Mouse (Mus musculus) embryonic facial prominence, embryonic 13.5 days (tissue): ENCODE measurements around the gene Rpl10. TPM values are rescaled to one million over a fixed set of nuclear protein-coding genes. Genes with fewer than 3 reads are reported as not detected.

ENCODE experiments used
- ATAC-seq: fragments of 200-750 bp; cut with Nextera tagmentation; 2 replicates; pipeline ENCODE4 v1.8.0; 2017; ENCODE audit warnings: low read depth; ENCODE audit not compliant: insufficient number of reproducible peaks, insufficient read depth, low FRiP score, low TSS enrichment
- H3K27ac ChIP-seq: fragments of 300-500 bp; sonication (generic); 2 replicates; pipeline ENCODE4 v1.5.1; 2015; ENCODE audit warnings: moderate library complexity, mild to moderate bottlenecking, inconsistent platforms
- H3K27me3 ChIP-seq: fragments of 300-500 bp; sonication (generic); 2 replicates; pipeline ENCODE4 v1.6.1; 2015; ENCODE audit warnings: mild to moderate bottlenecking, inconsistent platforms
- H3K36me3 ChIP-seq: fragments of 300-500 bp; sonication (generic); 2 replicates; pipeline ENCODE4 v1.6.1; 2015; ENCODE audit warnings: mild to moderate bottlenecking, inconsistent platforms
- H3K4me1 ChIP-seq: fragments of 300-500 bp; sonication (generic); 2 replicates; pipeline ENCODE4 v1.6.1; 2015; ENCODE audit warnings: inconsistent platforms
- H3K4me2 ChIP-seq: fragments of 300-500 bp; sonication (generic); 2 replicates; pipeline ENCODE4 v1.6.1; 2015; ENCODE audit warnings: moderate library complexity, mild to moderate bottlenecking, inconsistent platforms
- H3K4me3 ChIP-seq: fragments of 300-500 bp; sonication (generic); 2 replicates; pipeline ENCODE4 v1.5.1; 2015; ENCODE audit warnings: mild to moderate bottlenecking, inconsistent platforms
- H3K9ac ChIP-seq: fragments of 300-500 bp; sonication (generic); 2 replicates; pipeline ENCODE4 v1.6.1; 2015; ENCODE audit warnings: mild to moderate bottlenecking, inconsistent platforms
- H3K9me3 ChIP-seq: fragments of 300-500 bp; sonication (generic); 2 replicates; pipeline ENCODE4 v1.6.1; 2016; ENCODE audit warnings: inconsistent platforms
- WGBS: fragments of 180-500 bp; shearing (Covaris S2); methylation state at CpG from one replicate; pipeline ENCODE4 v1.1.7; 2015; ENCODE audit warnings: mixed read lengths; 5-methylcytosine and 5-hydroxymethylcytosine counted together
- polyA plus RNA-seq: library from polyadenylated mRNA; unstranded; fragments of >200 nt; fragmentation: Nextera tagmentation; extraction: Ambion mirVana; gene quantifications from 2 replicates; pipeline ENCODE4 v1.2.1, GENCODE M21; 2015

Rpl10 gene
- 776 and 892 TPM in 2 replicates for polyA plus RNA-seq

- Histone ChIP-seq H3K4me3 (peak within 1 kb of the TSS; percentile 57), H3K27ac (peak within 1 kb of the TSS; percentile 97), H3K27me3 (no peaks in the 10 kb centered on the region), H3K4me1 (peaks cover 6% of the 10 kb centered on the region; the same call in 1 of the 2 replicates), H3K4me2 (peak within 1 kb of the TSS; percentile 58), H3K9me3 (no peaks in the 10 kb centered on the region), H3K36me3 (peaks cover 8% of the 10 kb centered on the region), H3K9ac (peak within 1 kb of the TSS; percentile 86)
- 20% methylated on average over 42 of the region's 42 CpGs for WGBS
- ATAC-seq = peak; percentile 96
Measured at GRCm38 (mm10) chrX:74270062-74270901, at the start of gene Rpl10. Gene Rpl10 (plus strand): TSS chrX:74270812.

GRCm38 (mm10) chrX:74230038-74230437 lies 40.6 kb upstream of the Rpl10 start:
- H3K4me1 ChIP-seq = no peaks in the 10 kb centered on the region
- no peaks in the 10 kb centered on the region for H3K9me3 ChIP-seq
- 65% methylated on average over 1 of the region's 1 CpGs for WGBS
- H3K4me3 ChIP-seq = no peak overlapping the region
- H3K27ac ChIP-seq = no peak overlapping the region
- H3K4me2 ChIP-seq = no peak overlapping the region
- no peaks in the 10 kb centered on the region for H3K27me3 ChIP-seq
- no peak for ATAC-seq
- H3K36me3 ChIP-seq = peaks cover 99% of the 10 kb centered on the region
- no peak overlapping the region for H3K9ac ChIP-seq

- ATAC-seq = no peak
- no peaks in the 10 kb centered on the region for H3K27me3 ChIP-seq
- H3K4me2 ChIP-seq = no peak overlapping the region
- 94% methylated on average over 5 of the region's 5 CpGs for WGBS
- peaks cover 95% of the 10 kb centered on the region for H3K36me3 ChIP-seq
- no peaks in the 10 kb centered on the region for H3K4me1 ChIP-seq
- H3K4me3 ChIP-seq = no peak overlapping the region
- no peaks in the 10 kb centered on the region for H3K9me3 ChIP-seq
- no peak overlapping the region for H3K9ac ChIP-seq
- H3K27ac ChIP-seq = no peak overlapping the region
Measured at GRCm38 (mm10) chrX:74233196-74233595, 37.4 kb upstream of the Rpl10 start.

- WGBS = 88% methylated on average over 4 of the region's 4 CpGs
Measured at GRCm38 (mm10) chrX:74240332-74240731, 30.3 kb upstream of the Rpl10 start.

GRCm38 (mm10) chrX:74243396-74243795 lies 27.2 kb upstream of the Rpl10 start:
- Histone ChIP-seq H3K4me3 (peak overlapping the region; percentile 59), H3K4me1 (peaks cover 11% of the 10 kb centered on the region), H3K9ac (peak overlapping the region; percentile 61), H3K4me2 (peak overlapping the region; percentile 65), H3K36me3 (peaks cover 46% of the 10 kb centered on the region), H3K9me3 (no peaks in the 10 kb centered on the region), H3K27ac (no peak overlapping the region), H3K27me3 (no peaks in the 10 kb centered on the region)
- 86% methylated on average over 2 of the region's 2 CpGs for WGBS
- no peak for ATAC-seq

More at GRCm38 (mm10) chrX:74240332-74240731, 30.3 kb upstream of the Rpl10 start:
- Histone ChIP-seq H3K36me3 (peaks cover 71% of the 10 kb centered on the region), H3K4me2 (no peak overlapping the region), H3K9ac (no peak overlapping the region), H3K27ac (no peak overlapping the region), H3K4me3 (no peak overlapping the region), H3K9me3 (no peaks in the 10 kb centered on the region), H3K4me1 (peaks cover 11% of the 10 kb centered on the region), H3K27me3 (no peaks in the 10 kb centered on the region)
- no peak for ATAC-seq

- peak overlapping the region; percentile 65 for H3K4me2 ChIP-seq
- peak overlapping the region; percentile 61 for H3K9ac ChIP-seq
- peaks cover 43% of the 10 kb centered on the region for H3K36me3 ChIP-seq
- no peaks in the 10 kb centered on the region for H3K9me3 ChIP-seq
- 47% methylated on average over 3 of the region's 3 CpGs for WGBS
- no peak for ATAC-seq
- peaks cover 11% of the 10 kb centered on the region for H3K4me1 ChIP-seq
- H3K4me3 ChIP-seq = peak overlapping the region; percentile 59
- no peaks in the 10 kb centered on the region for H3K27me3 ChIP-seq
- no peak overlapping the region; the same call in 1 of the 2 replicates for H3K27ac ChIP-seq
Measured at GRCm38 (mm10) chrX:74243807-74244206, 26.8 kb upstream of the Rpl10 start.

- H3K4me3 ChIP-seq = peak overlapping the region; percentile 59
- peak overlapping the region; percentile 93 for H3K27ac ChIP-seq
- whole genome bisulfite sequencing = 26% methylated on average over 2 of the region's 3 CpGs
- peak; percentile 59; the same call in 1 of the 2 replicates for ATAC-seq
- H3K9me3 ChIP-seq = no peaks in the 10 kb centered on the region
- peak overlapping the region; percentile 65 for H3K4me2 ChIP-seq
- H3K4me1 ChIP-seq = peaks cover 11% of the 10 kb centered on the region
- H3K36me3 ChIP-seq = peaks cover 35% of the 10 kb centered on the region
- H3K27me3 ChIP-seq = no peaks in the 10 kb centered on the region
- peak overlapping the region; percentile 83 for H3K9ac ChIP-seq
Measured at GRCm38 (mm10) chrX:74244614-74245083, 26.0 kb upstream of the Rpl10 start.

GRCm38 (mm10) chrX:74245107-74245506 lies 25.5 kb upstream of the Rpl10 start:
- Histone ChIP-seq H3K9me3 (no peaks in the 10 kb centered on the region), H3K4me3 (peak overlapping the region; percentile 59), H3K4me2 (peak overlapping the region; percentile 65), H3K9ac (peak overlapping the region; percentile 83), H3K27me3 (no peaks in the 10 kb centered on the region), H3K27ac (peak overlapping the region; percentile 93), H3K4me1 (peaks cover 14% of the 10 kb centered on the region), H3K36me3 (peaks cover 30% of the 10 kb centered on the region)
- no peak for ATAC-seq
- 23% methylated on average over 1 of the region's 1 CpGs for WGBS

GRCm38 (mm10) chrX:74245687-74246086 lies 24.9 kb upstream of the Rpl10 start:
- peak overlapping the region; percentile 65 for H3K4me2 ChIP-seq
- peaks cover 16% of the 10 kb centered on the region for H3K4me1 ChIP-seq
- no peaks in the 10 kb centered on the region for H3K27me3 ChIP-seq
- ATAC-seq = 0 out of 2 replicates have a peak, but pooled peaks have one; percentile 18
- WGBS = 28% methylated on average over 21 of the region's 21 CpGs
- no peaks in the 10 kb centered on the region for H3K9me3 ChIP-seq
- H3K9ac ChIP-seq = peak overlapping the region; percentile 83
- peak overlapping the region; percentile 59 for H3K4me3 ChIP-seq
- peaks cover 25% of the 10 kb centered on the region for H3K36me3 ChIP-seq
- H3K27ac ChIP-seq = peak overlapping the region; percentile 93

- Histone ChIP-seq H3K4me2 (peak overlapping the region; percentile 65), H3K27me3 (no peaks in the 10 kb centered on the region), H3K36me3 (peaks cover 19% of the 10 kb centered on the region), H3K9ac (peak overlapping the region; percentile 83), H3K27ac (peak overlapping the region; percentile 93), H3K9me3 (no peaks in the 10 kb centered on the region), H3K4me3 (peak overlapping the region; percentile 59), H3K4me1 (peaks cover 16% of the 10 kb centered on the region)
- peak; percentile 88 for ATAC-seq
- 22% methylated on average over 35 of the region's 38 CpGs for WGBS
Measured at GRCm38 (mm10) chrX:74246213-74246681, 24.4 kb upstream of the Rpl10 start.

- Histone ChIP-seq H3K4me2 (peak overlapping the region; percentile 59), H3K4me1 (peaks cover 16% of the 10 kb centered on the region), H3K27me3 (no peaks in the 10 kb centered on the region), H3K27ac (peak overlapping the region; percentile 92), H3K4me3 (peak overlapping the region; percentile 59), H3K36me3 (peaks cover 15% of the 10 kb centered on the region), H3K9ac (peak overlapping the region; percentile 70), H3K9me3 (no peaks in the 10 kb centered on the region)
- 21% methylated on average over 15 of the region's 15 CpGs for WGBS
- peak; percentile 4; the same call in 1 of the 2 replicates for ATAC-seq
Measured at GRCm38 (mm10) chrX:74246693-74247092, 23.9 kb upstream of the Rpl10 start.
